Mouse (Mus musculus): ENCODE results near the gene Ttc30a1. TPM values are rescaled to one million over a fixed set of nuclear protein-coding genes. Genes with fewer than 3 reads are reported as not detected.

The Ttc30a1 gene
- total and polyA plus RNA-seq, 3 experiments, result not detected

DNA sequence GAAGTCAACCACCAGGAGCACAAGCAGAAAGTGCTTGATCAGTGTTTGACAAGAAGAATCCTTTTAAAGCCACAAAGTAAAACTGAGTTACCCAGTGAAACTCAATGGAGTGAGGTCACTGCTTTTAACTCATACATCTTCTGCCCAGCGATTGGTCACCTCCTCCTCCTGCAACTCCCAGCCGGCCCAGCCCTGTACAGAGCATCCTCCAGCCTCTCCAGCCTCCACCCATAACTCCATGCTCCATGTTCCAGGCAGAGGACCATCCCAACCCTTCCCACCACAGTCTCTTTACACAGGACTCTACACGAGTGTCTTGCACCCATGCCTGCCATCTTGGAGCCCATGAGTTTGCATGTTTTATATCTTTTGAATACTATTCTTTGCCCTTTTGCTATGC is 32.9 kb upstream of the Ttc30a1 start:
- no peaks in the 10 kb centered on the region for H3K4me1 ChIP-seq (ENCODE audit: insufficient read depth, low read depth, low read length)
- no peaks in the 10 kb centered on the region for H3K9me3 ChIP-seq (replicated peaks)
- H3K4me3 ChIP-seq (ENCODE audit: low read depth, low read length), result no peak overlapping the region
- TF ChIP-seq CTCF (IDR thresholded peaks at IDR 0.05; ENCODE audit: low read depth, low read length) (no peak), TAL1 (conservative IDR thresholded peaks at IDR 0.05; ENCODE audit: low read depth, low read length) (no peak), GATA1 (IDR thresholded peaks at IDR 0.05; ENCODE audit: borderline replicate concordance, low read length) (no peak), POLR2AphosphoS5 (IDR thresholded peaks at IDR 0.05; ENCODE audit: insufficient replicate concordance, low read depth, low read length) (no peak), GATA2 (IDR thresholded peaks at IDR 0.05; ENCODE audit: borderline replicate concordance, low read depth, low read length) (no peak)
- H3K36me3 ChIP-seq (replicated peaks), result no peaks in the 10 kb centered on the region
- ATAC-seq (ENCODE audit: extremely low read depth, insufficient number of reproducible peaks, low FRiP score, poor library complexity, severe bottlenecking), result no peak
- no peak for DNase-seq (ENCODE audit: low spot score)
- H3K27me3 ChIP-seq (ENCODE audit: insufficient read depth, low read length), result no peaks in the 10 kb centered on the region

DNA sequence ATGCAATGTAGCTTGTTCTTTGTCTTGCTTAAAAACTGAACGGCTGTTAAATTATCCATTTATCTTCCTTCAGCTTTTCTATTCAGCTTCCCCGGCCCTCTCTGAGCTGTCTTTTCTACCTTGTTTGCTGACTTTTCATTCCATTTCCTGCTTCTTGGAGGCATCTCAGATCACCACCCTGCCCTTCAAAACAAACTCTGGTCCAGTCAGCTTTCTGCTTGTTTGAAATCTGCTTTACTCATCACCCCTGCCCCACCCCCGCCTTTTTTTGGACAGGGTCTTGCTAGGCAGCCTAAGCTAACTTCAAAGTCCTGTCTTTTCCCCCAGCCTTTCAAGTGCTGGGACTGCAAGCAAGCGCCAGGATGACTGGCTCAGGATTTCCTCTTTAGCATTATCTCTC is 24.4 kb upstream of the Ttc30a1 start:
- TF ChIP-seq GATA2 (IDR thresholded peaks at IDR 0.05; ENCODE audit: borderline replicate concordance, low read depth, low read length), result no peak

GRCm38 (mm10) chr2:76002899-76003298 is 21.1 kb upstream of the Ttc30a1 start:
- H3K4me1 ChIP-seq (ENCODE audit: insufficient read depth, low read depth, low read length), result no peaks in the 10 kb centered on the region
- TF ChIP-seq GATA2 (IDR thresholded peaks at IDR 0.05; ENCODE audit: borderline replicate concordance, low read depth, low read length) (no peak), GATA1 (IDR thresholded peaks at IDR 0.05; ENCODE audit: borderline replicate concordance, low read length) (no peak), POLR2AphosphoS5 (IDR thresholded peaks at IDR 0.05; ENCODE audit: insufficient replicate concordance, low read depth, low read length) (no peak), CTCF (IDR thresholded peaks at IDR 0.05; ENCODE audit: low read depth, low read length) (no peak), TAL1 (conservative IDR thresholded peaks at IDR 0.05; ENCODE audit: low read depth, low read length) (no peak)
- H3K27me3 ChIP-seq (ENCODE audit: insufficient read depth, low read length), result peaks cover 4% of the 10 kb centered on the region; the same call in 1 of the 2 replicates

More for the DNA sequence above, 24.4 kb upstream of the Ttc30a1 start:
- H3K4me1 ChIP-seq (ENCODE audit: insufficient read depth, low read depth, low read length), result no peaks in the 10 kb centered on the region
- H3K4me3 ChIP-seq (ENCODE audit: low read depth, low read length), result no peak overlapping the region
- H3K9me3 ChIP-seq (replicated peaks), result no peaks in the 10 kb centered on the region
- DNase-seq (ENCODE audit: low spot score) (no peak), ATAC-seq (ENCODE audit: extremely low read depth, insufficient number of reproducible peaks, low FRiP score, poor library complexity, severe bottlenecking) (no peak)
- no peaks in the 10 kb centered on the region for H3K27me3 ChIP-seq (ENCODE audit: insufficient read depth, low read length)
- no peaks in the 10 kb centered on the region for H3K36me3 ChIP-seq (replicated peaks)

DNA sequence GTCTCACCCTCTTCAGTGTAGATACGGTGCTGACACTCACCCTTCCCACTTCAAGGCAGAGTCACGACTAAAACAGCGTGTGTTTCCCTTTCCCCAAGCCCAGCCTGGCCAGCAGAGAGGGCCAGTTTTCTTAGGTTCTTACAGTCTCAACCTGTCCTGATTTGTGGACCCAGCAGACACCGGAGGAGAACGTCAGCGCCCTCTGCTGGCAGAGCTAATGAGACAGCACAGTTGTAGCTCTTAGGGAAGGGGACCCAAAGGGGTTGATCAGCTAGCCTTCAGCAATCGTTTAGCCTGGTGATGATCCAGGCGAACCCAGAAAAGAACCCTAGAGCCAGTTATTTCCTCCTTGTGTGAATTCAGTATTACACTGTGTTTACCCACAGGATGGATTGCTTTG is 19.6 kb upstream of the Ttc30a1 start:
- Histone ChIP-seq H3K27me3 (ENCODE audit: insufficient read depth, low read length) (peaks cover 5% of the 10 kb centered on the region; the same call in 1 of the 2 replicates), H3K4me1 (ENCODE audit: insufficient read depth, low read depth, low read length) (no peaks in the 10 kb centered on the region), H3K36me3 (replicated peaks) (no peaks in the 10 kb centered on the region), H3K4me3 (ENCODE audit: low read depth, low read length) (no peak overlapping the region), H3K9me3 (replicated peaks) (no peaks in the 10 kb centered on the region)
- 0 out of 2 replicates have a peak, but pooled peaks have one; percentile 19 for TF ChIP-seq CTCF (IDR thresholded peaks at IDR 0.05; ENCODE audit: low read depth, low read length)
- TF ChIP-seq GATA2 (IDR thresholded peaks at IDR 0.05; ENCODE audit: borderline replicate concordance, low read depth, low read length), result no peak
- TF ChIP-seq TAL1 (conservative IDR thresholded peaks at IDR 0.05; ENCODE audit: low read depth, low read length), result no peak
- TF ChIP-seq POLR2AphosphoS5 (IDR thresholded peaks at IDR 0.05; ENCODE audit: insufficient replicate concordance, low read depth, low read length), result no peak
- TF ChIP-seq GATA1 (IDR thresholded peaks at IDR 0.05; ENCODE audit: borderline replicate concordance, low read length), result no peak
- DNase-seq (ENCODE audit: low spot score) (peak; percentile 3), ATAC-seq (ENCODE audit: extremely low read depth, insufficient number of reproducible peaks, low FRiP score, poor library complexity, severe bottlenecking) (no peak; the same call in 1 of the 2 replicates)

More at GRCm38 (mm10) chr2:76002899-76003298, 21.1 kb upstream of the Ttc30a1 start:
- Histone ChIP-seq H3K4me3 (ENCODE audit: low read depth, low read length) (no peak overlapping the region), H3K36me3 (replicated peaks) (no peaks in the 10 kb centered on the region), H3K9me3 (replicated peaks) (no peaks in the 10 kb centered on the region)
- DNase-seq (ENCODE audit: low spot score) (no peak), ATAC-seq (ENCODE audit: extremely low read depth, insufficient number of reproducible peaks, low FRiP score, poor library complexity, severe bottlenecking) (no peak)

DNA sequence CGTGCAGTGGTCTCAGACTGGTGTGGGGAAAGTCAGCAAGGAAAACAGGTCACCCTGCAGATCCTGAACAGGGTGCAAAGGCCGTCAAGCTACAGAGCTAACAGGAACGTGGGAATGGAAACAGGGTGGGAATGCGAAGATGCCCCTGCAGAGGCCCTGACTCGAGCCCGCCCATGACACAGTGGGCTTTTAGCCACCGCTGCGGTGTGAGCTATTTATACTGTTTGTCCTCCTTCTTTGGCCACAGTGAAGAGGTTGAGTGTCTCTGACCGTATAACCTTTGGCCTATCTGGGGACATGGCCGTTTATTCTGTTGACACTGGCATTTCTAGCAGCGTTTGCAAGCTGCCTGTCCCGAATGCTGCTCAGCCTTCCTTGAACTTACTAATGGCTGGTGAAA is 17.9 kb upstream of the Ttc30a1 start:
- TF ChIP-seq GATA1 (IDR thresholded peaks at IDR 0.05; ENCODE audit: borderline replicate concordance, low read length), result no peak
- TF ChIP-seq POLR2AphosphoS5 (IDR thresholded peaks at IDR 0.05; ENCODE audit: insufficient replicate concordance, low read depth, low read length), result no peak
- TF ChIP-seq GATA2 (IDR thresholded peaks at IDR 0.05; ENCODE audit: borderline replicate concordance, low read depth, low read length), result no peak
- ATAC-seq (ENCODE audit: extremely low read depth, insufficient number of reproducible peaks, low FRiP score, poor library complexity, severe bottlenecking), result no peak
- no peak for DNase-seq (ENCODE audit: low spot score)
- Histone ChIP-seq H3K36me3 (replicated peaks) (no peaks in the 10 kb centered on the region), H3K9me3 (replicated peaks) (no peaks in the 10 kb centered on the region), H3K4me3 (ENCODE audit: low read depth, low read length) (no peak overlapping the region), H3K27me3 (ENCODE audit: insufficient read depth, low read length) (peaks cover 5% of the 10 kb centered on the region; the same call in 1 of the 2 replicates), H3K4me1 (ENCODE audit: insufficient read depth, low read depth, low read length) (no peaks in the 10 kb centered on the region)

GRCm38 (mm10) chr2:75998692-75999091 is 16.9 kb upstream of the Ttc30a1 start:
- TF ChIP-seq POLR2AphosphoS5 (IDR thresholded peaks at IDR 0.05; ENCODE audit: insufficient replicate concordance, low read depth, low read length) (no peak), GATA1 (IDR thresholded peaks at IDR 0.05; ENCODE audit: borderline replicate concordance, low read length) (no peak), TAL1 (conservative IDR thresholded peaks at IDR 0.05; ENCODE audit: low read depth, low read length) (no peak), CTCF (IDR thresholded peaks at IDR 0.05; ENCODE audit: low read depth, low read length) (no peak), GATA2 (IDR thresholded peaks at IDR 0.05; ENCODE audit: borderline replicate concordance, low read depth, low read length) (no peak)
- peaks cover 5% of the 10 kb centered on the region; the same call in 1 of the 2 replicates for H3K27me3 ChIP-seq (ENCODE audit: insufficient read depth, low read length)
- H3K4me3 ChIP-seq (ENCODE audit: low read depth, low read length), result no peak overlapping the region
- H3K9me3 ChIP-seq (replicated peaks), result no peaks in the 10 kb centered on the region
- DNase-seq (ENCODE audit: low spot score) (no peak), ATAC-seq (ENCODE audit: extremely low read depth, insufficient number of reproducible peaks, low FRiP score, poor library complexity, severe bottlenecking) (no peak)
- H3K4me1 ChIP-seq (ENCODE audit: insufficient read depth, low read depth, low read length), result no peaks in the 10 kb centered on the region
- H3K36me3 ChIP-seq (replicated peaks), result no peaks in the 10 kb centered on the region

DNA sequence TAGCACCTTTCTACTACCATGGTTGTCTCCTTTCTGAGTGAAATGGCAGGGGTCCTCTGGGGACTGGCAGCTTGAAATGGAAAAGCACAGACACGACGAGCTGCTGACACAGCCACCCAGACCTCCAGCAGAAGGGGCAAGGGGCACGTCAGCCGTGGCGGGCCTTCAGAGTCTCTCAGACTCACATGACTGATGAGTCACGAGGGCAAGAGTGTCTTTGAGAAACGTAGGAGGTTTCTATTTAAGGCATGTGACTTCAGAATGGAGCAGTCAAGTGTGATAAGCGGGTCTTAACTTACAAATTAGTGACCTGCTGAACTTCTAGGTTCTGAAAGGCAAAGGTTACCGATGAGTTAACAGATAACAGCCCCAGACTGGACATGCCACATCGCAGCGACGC is 16.0 kb upstream of the Ttc30a1 start:
- TF ChIP-seq TAL1 (conservative IDR thresholded peaks at IDR 0.05; ENCODE audit: low read depth, low read length) (no peak), GATA1 (IDR thresholded peaks at IDR 0.05; ENCODE audit: borderline replicate concordance, low read length) (no peak), CTCF (IDR thresholded peaks at IDR 0.05; ENCODE audit: low read depth, low read length) (no peak), POLR2AphosphoS5 (IDR thresholded peaks at IDR 0.05; ENCODE audit: insufficient replicate concordance, low read depth, low read length) (no peak), GATA2 (IDR thresholded peaks at IDR 0.05; ENCODE audit: borderline replicate concordance, low read depth, low read length) (no peak)

More for the DNA sequence above, 16.0 kb upstream of the Ttc30a1 start:
- no peak for ATAC-seq (ENCODE audit: extremely low read depth, insufficient number of reproducible peaks, low FRiP score, poor library complexity, severe bottlenecking)
- Histone ChIP-seq H3K9me3 (replicated peaks) (no peaks in the 10 kb centered on the region), H3K4me1 (ENCODE audit: insufficient read depth, low read depth, low read length) (no peaks in the 10 kb centered on the region), H3K4me3 (ENCODE audit: low read depth, low read length) (no peak overlapping the region), H3K36me3 (replicated peaks) (no peaks in the 10 kb centered on the region), H3K27me3 (ENCODE audit: insufficient read depth, low read length) (peaks cover 5% of the 10 kb centered on the region; the same call in 1 of the 2 replicates)
- no peak for DNase-seq (ENCODE audit: low spot score)

All from G1E (cell line).